Comparison of ENCODE assay signal across 8 mouse cellular contexts in genomic region chr11:106770195-106770974, GRCm38 (mm10). TPM values are rescaled to one million over a fixed set of nuclear protein-coding genes. Genes with fewer than 3 reads are reported as not detected.
DNase-seq lines count a peak whose midpoint lies in the region; ATAC-seq lines count a peak whose summit lies in the region.

No protein-coding gene starts in this region.

- ATAC-seq in erythroid progenitor cell, adult 5-6 weeks (replicated peaks; ENCODE audit: low FRiP score, poor library complexity, severe bottlenecking) = no peak

- intact Hi-C loops in heart, postnatal 36 days (cut with DNase I) = loop anchor here (10.0 kb wide), 1 partner anchor 256 kb away; no protein-coding TSS in a partner anchor
- intact Hi-C loops in gastrocnemius, postnatal 36 days (cut with DNase I) = no loop called here

- peak; percentile 79 for DNase-seq in heart, adult 11 months
- no peak for DNase-seq in heart, postnatal 36 days
- peak; percentile 31 for DNase-seq in right cerebral cortex, postnatal 4 days
- no peak for DNase-seq in right cerebral cortex, adult 18-20 months
- peak; percentile 28 for DNase-seq in liver
- DNase-seq in thymus, postnatal 14 days = peak; percentile 70
- DNase-seq in gastrocnemius, postnatal 36 days = no peak

RNA-seq across cellular contexts. Expression of gene Polg2, which starts 9.0 kb away (rescaled TPM):
- 1 to 10 TPM; 4.4 to 4.5 TPM for total RNA-seq in heart, postnatal 36 days (2021)
- total RNA-seq in erythroid progenitor cell, adult 5-6 weeks (2015; ENCODE audit: low replicate concordance) = 3.2 and 4.6 TPM in 2 replicates
- 1.4 and 3.9 TPM in 2 replicates for total RNA-seq in erythroid progenitor cell, adult 5-6 weeks (2017; ENCODE audit: low replicate concordance)
- 1 to 10 TPM; 3.1 to 3.2 TPM for total RNA-seq in gastrocnemius, postnatal 36 days (2021)

RNA-seq across cellular contexts. Expression of gene Ddx5, which starts 18.6 kb away (rescaled TPM):
- 100 to 1,000 TPM; 317 to 377 TPM for total RNA-seq in heart, postnatal 36 days (2021)
- 493 and 595 TPM in 2 replicates for total RNA-seq in erythroid progenitor cell, adult 5-6 weeks (2015; ENCODE audit: low replicate concordance)
- 692 and 836 TPM in 2 replicates for total RNA-seq in erythroid progenitor cell, adult 5-6 weeks (2017; ENCODE audit: low replicate concordance)
- 100 to 1,000 TPM; 185 to 233 TPM for total RNA-seq in gastrocnemius, postnatal 36 days (2021)

RNA-seq across cellular contexts. Expression of gene Cep95, which starts 18.7 kb away (rescaled TPM):
- 1 to 10 TPM; 6.3 to 7.7 TPM for total RNA-seq in heart, postnatal 36 days (2021)
- 60.8 and 66.3 TPM in 2 replicates for total RNA-seq in erythroid progenitor cell, adult 5-6 weeks (2015; ENCODE audit: low replicate concordance)
- 39.8 and 61.5 TPM in 2 replicates for total RNA-seq in erythroid progenitor cell, adult 5-6 weeks (2017; ENCODE audit: low replicate concordance)
- 1 to 10 TPM; 3.1 to 3.9 TPM for total RNA-seq in gastrocnemius, postnatal 36 days (2021)

RNA-seq across cellular contexts. Expression of gene Milr1, which starts 19.4 kb away (rescaled TPM):
- total RNA-seq in heart, postnatal 36 days (2021) = 1 to 10 TPM in 1 of 2 experiments, under 1 TPM in 1; 0.97 to 1.0 TPM
- 7.9 and 10.5 TPM in 2 replicates for total RNA-seq in erythroid progenitor cell, adult 5-6 weeks (2015; ENCODE audit: low replicate concordance)
- 9.1 and 13.4 TPM in 2 replicates for total RNA-seq in erythroid progenitor cell, adult 5-6 weeks (2017; ENCODE audit: low replicate concordance)
- under 1 TPM; 0.22 to 0.28 TPM for total RNA-seq in gastrocnemius, postnatal 36 days (2021)

RNA-seq across cellular contexts. Expression of gene Pecam1, which starts 20.0 kb away (rescaled TPM):
- 100 to 1,000 TPM; 120 to 139 TPM for total RNA-seq in heart, postnatal 36 days (2021)
- total RNA-seq in erythroid progenitor cell, adult 5-6 weeks (2015; ENCODE audit: low replicate concordance) = 7.1 and 16.6 TPM in 2 replicates
- 5.5 and 7.2 TPM in 2 replicates for total RNA-seq in erythroid progenitor cell, adult 5-6 weeks (2017; ENCODE audit: low replicate concordance)
- 10 to 100 TPM; 33.7 to 36.2 TPM for total RNA-seq in gastrocnemius, postnatal 36 days (2021)

Comparison
In these comparisons a context has a peak if more than half of its experiments do, and no peak if none do; other contexts are left out.
1. DNase-seq: peak in heart, adult 11 months (single experiment), right cerebral cortex, postnatal 4 days (single experiment), liver (single experiment) and thymus, postnatal 14 days (single experiment); none in heart, postnatal 36 days (0 of 2), right cerebral cortex, adult 18-20 months (single experiment) and gastrocnemius, postnatal 36 days (0 of 2).
2. RNA of gene Cep95, which starts 18.7 kb away (total RNA-seq): 39.8 to 66.3 TPM in erythroid progenitor cell, adult 5-6 weeks; 6.3 to 7.7 TPM in heart, postnatal 36 days and 3.1 to 3.9 TPM in gastrocnemius, postnatal 36 days; every median in the first group is over 4 times any median in the second.